ENCODE assay signal across 11 mouse cellular contexts in the genomic region with DNA sequence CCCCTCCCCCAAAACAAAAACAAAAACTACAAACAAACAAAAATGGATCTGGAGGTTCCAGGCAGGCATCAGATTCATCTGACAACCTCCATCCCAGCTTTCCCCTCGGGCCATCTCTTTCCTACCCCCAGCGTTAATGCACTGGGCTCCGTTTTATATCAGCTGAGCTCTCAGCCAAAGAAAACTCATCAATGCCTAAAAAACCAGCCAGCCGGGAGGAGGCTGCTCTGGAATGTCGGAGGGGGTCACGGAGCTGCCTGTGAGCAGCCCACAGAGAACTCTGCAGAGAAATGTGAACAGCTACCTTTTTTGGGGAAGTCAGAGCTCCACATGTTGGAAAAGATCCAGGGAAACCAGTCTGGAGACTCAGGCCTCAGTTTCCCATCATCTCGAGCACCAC. TPM values are rescaled to one million over a fixed set of nuclear protein-coding genes. Genes with fewer than 3 reads are reported as not detected.
DNase-seq lines count a peak whose midpoint lies in the region; ATAC-seq and TF ChIP-seq lines count a peak whose summit lies in the region.
"Had no signal": no experiment of that assay in that cellular context is flagged by ENCODE, and none has a peak within 500 bp of the region (broad histone marks: within the 10 kb centered on the region; RNA-seq: fewer than 3 reads in every experiment).

No protein-coding gene starts in this region.

- H3K36me3 ChIP-seq in liver, embryonic 15.5 days (replicated peaks), result no peaks in the 10 kb centered on the region
- H3K36me3 ChIP-seq in liver, embryonic 12.5 days, result no peaks in the 10 kb centered on the region
- no peaks in the 10 kb centered on the region for H3K36me3 ChIP-seq in intestine, embryonic 16.5 days (ENCODE audit: control insufficient read depth, insufficient read depth, low read length)
- no peaks in the 10 kb centered on the region for H3K36me3 ChIP-seq in stomach, embryonic 15.5 days

- no peak overlapping the region for H3K4me3 ChIP-seq in gastrocnemius, adult 2 months
- H3K4me3 ChIP-seq in liver, embryonic 15.5 days (replicated peaks), result no peak overlapping the region
- no peak overlapping the region for H3K4me3 ChIP-seq in liver, embryonic 12.5 days
- no peak overlapping the region for H3K4me3 ChIP-seq in intestine, embryonic 16.5 days (ENCODE audit: low read length)
- no peak overlapping the region for H3K4me3 ChIP-seq in stomach, embryonic 15.5 days (replicated peaks)

- H3K27me3 ChIP-seq in liver, embryonic 15.5 days, result no peaks in the 10 kb centered on the region
- no peaks in the 10 kb centered on the region for H3K27me3 ChIP-seq in liver, embryonic 12.5 days (replicated peaks)
- H3K27me3 ChIP-seq in intestine, embryonic 16.5 days (replicated peaks; ENCODE audit: control insufficient read depth, insufficient read depth, low read length), result no peaks in the 10 kb centered on the region
- no peaks in the 10 kb centered on the region for H3K27me3 ChIP-seq in stomach, embryonic 15.5 days (replicated peaks)

- no peak for DNase-seq in gastrocnemius, adult 2 months
- no peak for DNase-seq in gastrocnemius, postnatal 4 days (ENCODE audit: low spot score in 2 of 2)
- DNase-seq in MN1 (ENCODE audit: low spot score), result no peak
- no peak for DNase-seq in thymus, adult 18-20 months
- DNase-seq: cerebellum, adult 9-11 months; lung, postnatal 14 days; thymus, postnatal 4 days had no signal

- peak overlapping the region; percentile 65 for H3K27ac ChIP-seq in gastrocnemius, adult 2 months
- 0 out of 2 replicates have a peak overlapping the region, but pooled peaks have one; percentile 14 for H3K27ac ChIP-seq in liver, embryonic 15.5 days (replicated peaks)
- no peak overlapping the region for H3K27ac ChIP-seq in liver, embryonic 12.5 days
- H3K27ac ChIP-seq in intestine, embryonic 16.5 days (ENCODE audit: low read length), result peak overlapping the region; percentile 58
- peak overlapping the region; percentile 75; the same call in 1 of the 2 replicates for H3K27ac ChIP-seq in stomach, embryonic 15.5 days

- 61% methylated on average over 7 of the region's 7 CpGs for WGBS in liver, embryonic 15.5 days (ENCODE audit: insufficient replicate concordance)
- WGBS in liver, embryonic 12.5 days (ENCODE audit: insufficient replicate concordance), result 62% methylated on average over 7 of the region's 7 CpGs
- WGBS in intestine, embryonic 16.5 days, result 41% methylated on average over 7 of the region's 7 CpGs
- 32% methylated on average over 7 of the region's 7 CpGs for WGBS in stomach, embryonic 15.5 days

- H3K9ac ChIP-seq in liver, embryonic 15.5 days, result no peak overlapping the region
- H3K9ac ChIP-seq in liver, embryonic 12.5 days, result no peak overlapping the region
- no peak overlapping the region for H3K9ac ChIP-seq in intestine, embryonic 16.5 days (ENCODE audit: low read depth, low read length)
- H3K9ac ChIP-seq in stomach, embryonic 15.5 days, result no peak overlapping the region

- no peak overlapping the region for H3K4me2 ChIP-seq in liver, embryonic 15.5 days
- H3K4me2 ChIP-seq in liver, embryonic 12.5 days, result no peak overlapping the region
- H3K4me2 ChIP-seq in intestine, embryonic 16.5 days (ENCODE audit: low read depth, low read length), result no peak overlapping the region
- no peak overlapping the region for H3K4me2 ChIP-seq in stomach, embryonic 15.5 days

- no peaks in the 10 kb centered on the region for H3K9me3 ChIP-seq in liver, embryonic 15.5 days (replicated peaks)
- no peaks in the 10 kb centered on the region for H3K9me3 ChIP-seq in liver, embryonic 12.5 days (replicated peaks)
- H3K9me3 ChIP-seq in intestine, embryonic 16.5 days (ENCODE audit: control insufficient read depth, low read length), result no peaks in the 10 kb centered on the region
- no peaks in the 10 kb centered on the region for H3K9me3 ChIP-seq in stomach, embryonic 15.5 days

- H3K4me1 ChIP-seq in liver, embryonic 15.5 days (replicated peaks), result 0 out of 2 replicates have a peak, but pooled peaks cover 9% of the 10 kb centered on the region
- no peaks in the 10 kb centered on the region for H3K4me1 ChIP-seq in liver, embryonic 12.5 days
- H3K4me1 ChIP-seq in intestine, embryonic 16.5 days (ENCODE audit: control insufficient read depth, insufficient read depth, low read length), result 0 out of 2 replicates have a peak, but pooled peaks cover 5% of the 10 kb centered on the region
- H3K4me1 ChIP-seq in stomach, embryonic 15.5 days, result peaks cover 9% of the 10 kb centered on the region

- intact Hi-C loops in gastrocnemius, adult 2 months (cut with DNase I), result no loop called here

- TF ChIP-seq CTCF in gastrocnemius, adult 2 months (IDR thresholded peaks at IDR 0.05), result no peak

- no peak for ATAC-seq in liver, embryonic 15.5 days (ENCODE audit: insufficient read depth)
- ATAC-seq in liver, embryonic 12.5 days, result no peak
- ATAC-seq in intestine, embryonic 16.5 days, result 0 out of 2 replicates have a peak, but pooled peaks have one; percentile 42
- ATAC-seq in stomach, embryonic 15.5 days (ENCODE audit: insufficient read depth, low FRiP score, low read depth), result no peak

RNA-seq across cellular contexts. Expression of a gene that starts 24.0 kb away (rescaled TPM):
- 100 to 1,000 TPM in 1 of 2 experiments, 10 to 100 TPM in 1; 70.3 to 119 TPM for total RNA-seq in gastrocnemius, adult 2 months (2021)
- total RNA-seq in gastrocnemius, postnatal 4 days (2021), result 100 to 1,000 TPM; 283 to 313 TPM
- polyA plus RNA-seq in liver, embryonic 15.5 days (2015; fragmentation: Nextera tagmentation; extraction: Ambion mirVana), result 12.7 and 12.9 TPM in 2 replicates
- polyA plus RNA-seq in liver, embryonic 12.5 days (2016; fragmentation: Nextera tagmentation; extraction: Ambion mirVana), result 16.9 and 18.2 TPM in 2 replicates
- polyA plus RNA-seq in intestine, embryonic 16.5 days (2015; fragmentation: Nextera tagmentation; extraction: Ambion mirVana), result 78.2 and 80.1 TPM in 2 replicates
- 97.9 and 105 TPM in 2 replicates for polyA plus RNA-seq in stomach, embryonic 15.5 days (2015; fragmentation: Nextera tagmentation; extraction: Ambion mirVana)

RNA-seq across cellular contexts. Expression of a gene that starts 50.0 kb away (rescaled TPM):
- total RNA-seq in gastrocnemius, adult 2 months (2021), result 10 to 100 TPM; 11.6 to 17.5 TPM
- total RNA-seq in gastrocnemius, postnatal 4 days (2021), result 10 to 100 TPM; 85.5 to 88.7 TPM
- polyA plus RNA-seq in liver, embryonic 15.5 days (2015; fragmentation: Nextera tagmentation; extraction: Ambion mirVana), result 9.9 and 10.5 TPM in 2 replicates
- polyA plus RNA-seq in liver, embryonic 12.5 days (2016; fragmentation: Nextera tagmentation; extraction: Ambion mirVana), result 18.4 and 19.6 TPM in 2 replicates
- polyA plus RNA-seq in intestine, embryonic 16.5 days (2015; fragmentation: Nextera tagmentation; extraction: Ambion mirVana), result 182 and 185 TPM in 2 replicates
- polyA plus RNA-seq in stomach, embryonic 15.5 days (2015; fragmentation: Nextera tagmentation; extraction: Ambion mirVana), result 125 and 131 TPM in 2 replicates

RNA-seq across cellular contexts. Expression of a gene that starts 59.8 kb away (rescaled TPM):
- 1 to 10 TPM; 2.3 to 5.7 TPM for total RNA-seq in gastrocnemius, adult 2 months (2021)
- 1 to 10 TPM in 1 of 2 experiments, under 1 TPM in 1; 0.65 to 1.5 TPM for total RNA-seq in gastrocnemius, postnatal 4 days (2021)
- 0.89 and 0.90 TPM in 2 replicates for polyA plus RNA-seq in liver, embryonic 15.5 days (2015; fragmentation: Nextera tagmentation; extraction: Ambion mirVana)
- polyA plus RNA-seq in liver, embryonic 12.5 days (2016; fragmentation: Nextera tagmentation; extraction: Ambion mirVana), result 0.17 and 0.36 TPM in 2 replicates
- polyA plus RNA-seq in intestine, embryonic 16.5 days (2015; fragmentation: Nextera tagmentation; extraction: Ambion mirVana), result 5.6 and 5.9 TPM in 2 replicates
- polyA plus RNA-seq in stomach, embryonic 15.5 days (2015; fragmentation: Nextera tagmentation; extraction: Ambion mirVana), result 2.9 and 3.4 TPM in 2 replicates
